Mouse (Mus musculus) testis, adult 10 weeks (tissue): ENCODE results near the gene Hmga1b. TPM values are rescaled to one million over a fixed set of nuclear protein-coding genes. Genes with fewer than 3 reads are reported as not detected.

Experiments
- polyA plus RNA-seq: library from polyadenylated mRNA; stranded (reverse); fragments of 350-450 nt; fragmentation: Illumina TruSeq; extraction: RNeasy Lipid Tissue Mini Kit (QIAGEN cat#74804); gene quantifications from one replicate; pipeline ENCODE4 v1.2.3, GENCODE M21; 2014; ENCODE audit warnings: low read depth, low replicate concordance

Hmga1b gene
- not detected for polyA plus RNA-seq

DNA sequence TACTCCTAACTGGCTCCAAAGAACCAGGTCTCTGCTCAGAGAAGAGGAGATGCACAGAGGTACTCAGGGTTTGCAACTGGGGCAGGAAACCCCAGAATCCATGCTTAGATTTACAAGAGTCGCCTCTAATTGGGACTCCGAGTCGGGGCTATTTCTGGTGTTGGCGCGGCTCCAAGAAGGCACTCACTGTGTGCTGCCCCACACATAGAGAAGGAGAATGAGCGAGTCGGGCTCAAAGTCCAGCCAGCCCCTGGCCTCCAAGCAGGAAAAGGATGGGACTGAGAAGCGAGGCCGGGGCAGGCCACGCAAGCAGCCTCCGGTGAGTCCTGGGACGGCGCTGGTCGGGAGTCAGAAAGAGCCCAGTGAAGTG lies at the start of gene Hmga1b:
Hmga1b (plus strand) TSS at position 123 of the 370 bp plus-strand sequence.

DNA sequence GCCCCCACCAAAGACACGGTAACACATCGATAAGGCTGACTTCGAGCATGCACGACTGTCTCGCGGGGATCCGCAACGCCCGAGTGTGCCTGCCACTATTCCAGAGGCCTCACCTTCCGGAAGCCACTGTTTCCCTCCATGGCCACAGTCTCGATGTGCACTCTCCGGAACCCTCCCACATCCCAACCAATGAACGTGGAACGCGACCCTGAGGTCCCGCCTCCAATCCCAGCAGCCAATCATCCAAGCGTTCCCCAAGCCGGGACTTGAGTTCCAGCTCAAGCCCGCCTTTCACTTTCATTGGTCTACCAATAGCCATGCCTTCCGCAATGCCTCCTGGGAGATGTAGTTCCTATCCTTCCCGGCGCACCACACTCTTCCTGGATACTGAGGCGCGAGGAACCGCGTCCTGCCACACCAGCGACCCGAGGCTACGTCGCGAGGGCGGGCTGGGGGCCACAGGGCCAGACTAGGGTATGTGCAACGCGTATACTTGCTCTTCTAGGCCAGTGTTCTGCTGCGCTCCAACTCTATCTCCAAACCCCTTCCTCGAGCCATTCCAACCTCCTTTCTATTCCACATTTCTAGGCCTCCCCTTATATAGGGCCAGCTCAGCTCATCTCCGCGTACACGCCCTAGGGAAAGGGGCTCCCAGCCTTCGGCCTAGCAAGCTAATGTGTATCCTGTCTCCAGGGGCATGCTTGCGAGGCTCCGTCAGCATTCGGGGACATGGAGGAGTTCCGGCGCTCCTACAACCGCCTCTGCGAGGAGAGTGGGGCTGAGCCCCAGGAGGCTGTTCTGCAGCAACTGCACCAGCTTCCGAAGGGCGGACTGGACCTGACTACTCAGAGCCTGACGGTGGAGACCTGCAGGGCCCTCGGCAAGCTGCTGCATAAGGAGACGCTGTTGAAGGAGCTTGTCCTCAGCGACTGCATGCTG lies 48.7 kb upstream of the Hmga1b start, which contains the start of the genes Cenpx and Lrrc45:
Cenpx (minus strand) TSS at position 159 of the 939 bp plus-strand sequence.
Lrrc45 (plus strand) TSS at position 346 of the 939 bp plus-strand sequence.

DNA sequence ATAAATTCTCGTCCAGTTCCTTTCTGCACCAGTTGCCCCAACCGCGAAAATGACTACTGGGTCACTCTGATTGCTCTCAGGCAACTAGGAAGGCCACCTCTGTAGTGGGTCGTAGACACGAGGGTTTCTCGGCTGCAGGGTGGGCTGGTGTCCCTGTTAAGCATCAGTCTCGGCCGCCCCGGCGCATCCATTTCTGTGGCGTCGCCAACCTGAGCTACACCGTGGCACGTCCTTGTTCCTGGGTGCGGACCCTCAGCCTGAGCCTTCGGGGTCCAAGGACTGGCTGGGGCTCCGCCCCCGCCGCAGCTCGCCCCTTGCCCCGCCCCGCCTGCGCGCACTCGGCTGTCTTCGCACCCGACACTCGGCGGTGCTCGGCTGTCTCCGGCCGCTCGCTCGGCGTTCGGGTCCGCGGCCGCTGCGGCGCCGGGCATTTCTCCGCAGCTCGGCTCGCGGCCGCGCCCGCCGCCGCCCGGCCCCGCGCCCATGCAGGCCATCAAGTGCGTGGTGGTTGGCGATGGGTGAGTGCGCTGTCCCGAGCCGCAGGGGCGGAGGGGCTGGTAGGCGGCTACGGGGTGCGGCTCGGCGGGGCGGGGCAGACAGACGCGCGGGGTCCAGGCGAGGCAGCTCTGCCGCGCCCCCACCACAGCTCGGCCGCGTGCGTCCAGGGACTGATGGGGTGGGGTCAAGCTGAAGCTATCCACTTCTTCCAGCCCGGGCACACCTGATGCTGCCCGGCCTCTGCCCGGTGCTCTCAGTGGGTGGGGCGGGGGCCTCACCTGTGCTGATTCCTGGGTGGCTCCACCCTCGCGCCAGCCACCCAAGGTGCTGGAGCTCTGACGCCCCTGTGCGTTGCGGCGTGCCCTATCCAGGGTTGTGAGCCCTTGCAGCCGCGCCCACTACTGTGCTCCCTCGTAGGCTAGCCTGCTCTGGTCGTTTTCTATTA lies 41.2 kb upstream of the Hmga1b start, which contains the start of gene Rac3:
Rac3 (plus strand) TSS at position 347 of the 943 bp plus-strand sequence.

DNA sequence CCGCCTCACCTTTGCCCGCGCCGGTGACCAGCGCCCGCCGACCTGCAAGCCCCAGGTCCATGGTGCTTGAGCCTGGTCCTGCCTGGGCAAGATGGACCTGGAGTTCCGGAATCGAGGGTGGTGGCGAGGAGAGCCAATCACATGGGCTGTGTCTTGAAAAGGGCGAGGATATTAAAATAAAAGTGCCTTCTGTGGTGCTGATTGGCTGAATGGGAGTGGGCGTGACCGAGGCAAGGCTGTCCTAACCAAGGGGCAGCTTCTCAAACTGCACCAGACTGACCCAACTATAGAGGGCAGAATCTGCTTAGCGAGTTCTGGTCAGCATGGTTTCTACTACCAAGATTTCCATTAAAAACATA lies 35.4 kb upstream of the Hmga1b start, which contains the start of gene Dcxr:
Dcxr (minus strand) TSS at position 113 of the 359 bp plus-strand sequence.

DNA sequence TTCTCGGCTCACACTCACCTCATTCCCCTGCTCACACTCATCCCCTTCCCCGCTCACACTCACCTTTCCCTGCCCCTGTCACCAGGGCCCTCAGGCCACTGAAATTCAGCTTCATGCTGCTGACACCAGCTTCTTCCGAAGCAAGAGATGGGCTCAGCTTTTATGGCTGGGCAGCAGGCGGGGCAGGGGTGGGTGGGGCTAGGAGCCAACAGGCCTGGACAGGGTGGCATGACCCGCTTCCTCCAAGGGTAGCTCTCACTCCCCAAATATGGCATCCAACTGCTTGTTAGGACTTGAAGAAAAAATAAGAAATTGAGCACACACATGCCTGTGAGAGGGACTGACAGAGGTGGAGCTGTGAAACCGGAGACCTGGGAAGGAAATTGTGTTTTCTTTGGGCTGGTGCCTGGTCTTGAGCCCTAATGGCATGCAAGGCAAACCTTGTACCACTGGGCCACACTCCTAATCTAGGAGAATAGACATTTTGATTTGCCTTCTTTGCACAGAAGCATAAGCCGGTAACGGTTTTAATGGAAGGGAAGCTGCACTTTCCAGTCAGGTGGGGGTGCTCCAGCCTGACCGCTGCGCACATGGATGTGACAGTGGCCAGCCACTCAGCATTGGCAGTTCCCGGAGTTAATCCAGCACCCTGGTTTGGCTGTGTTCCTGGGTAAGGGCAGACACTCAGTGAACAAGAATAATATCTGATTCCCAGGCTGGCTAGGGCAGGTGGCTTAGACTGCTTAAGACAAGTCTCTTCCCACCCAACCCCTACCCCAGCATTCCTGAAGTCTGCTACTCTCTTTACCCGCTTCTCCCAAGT lies 30.5 kb upstream of the Hmga1b start, which contains the start of gene Cbr2:
Cbr2 (minus strand) TSS at position 257 of the 823 bp plus-strand sequence.

DNA sequence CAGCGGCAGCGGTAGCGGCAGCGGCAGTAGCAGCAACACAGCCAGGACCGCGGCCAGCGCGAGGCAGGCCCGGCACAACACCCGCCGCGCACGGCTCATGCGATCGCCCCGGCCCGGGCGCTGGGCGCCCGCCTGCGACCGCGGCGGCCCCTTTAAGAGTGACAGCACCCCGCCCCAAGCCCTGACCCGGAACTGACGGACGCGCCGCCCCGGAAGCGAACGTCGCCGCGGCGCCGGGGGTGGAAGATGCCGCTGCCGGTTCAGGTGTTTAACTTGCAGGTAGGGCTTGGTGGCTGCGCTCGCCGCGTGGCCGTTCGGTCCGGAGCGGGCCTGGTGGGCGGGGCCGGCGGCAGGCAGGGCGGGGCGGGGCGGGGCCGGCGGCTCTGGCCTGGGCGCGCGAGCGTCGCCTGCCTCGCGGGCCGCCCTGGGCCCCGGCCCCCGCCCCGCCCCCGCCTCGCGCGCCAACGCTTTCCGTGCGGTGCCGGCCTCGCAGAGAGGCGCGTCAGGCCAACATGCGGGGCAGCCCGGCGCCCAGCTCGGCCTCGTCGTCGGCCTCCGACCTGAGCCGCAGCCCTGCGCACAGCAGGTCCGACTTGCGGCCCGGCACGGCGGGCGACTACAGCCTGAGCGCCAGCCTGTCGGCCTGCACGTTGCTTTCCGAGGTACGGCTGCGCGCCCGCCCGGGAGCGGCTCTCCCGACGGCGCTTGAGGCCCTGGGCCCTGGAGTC lies 21.6 kb downstream of the Hmga1b start, which contains the start of the genes Rfng and Gps1:
Rfng (minus strand) TSS at position 144 of the 728 bp plus-strand sequence.
Gps1 (plus strand) TSS at position 209 of the 728 bp plus-strand sequence.

DNA sequence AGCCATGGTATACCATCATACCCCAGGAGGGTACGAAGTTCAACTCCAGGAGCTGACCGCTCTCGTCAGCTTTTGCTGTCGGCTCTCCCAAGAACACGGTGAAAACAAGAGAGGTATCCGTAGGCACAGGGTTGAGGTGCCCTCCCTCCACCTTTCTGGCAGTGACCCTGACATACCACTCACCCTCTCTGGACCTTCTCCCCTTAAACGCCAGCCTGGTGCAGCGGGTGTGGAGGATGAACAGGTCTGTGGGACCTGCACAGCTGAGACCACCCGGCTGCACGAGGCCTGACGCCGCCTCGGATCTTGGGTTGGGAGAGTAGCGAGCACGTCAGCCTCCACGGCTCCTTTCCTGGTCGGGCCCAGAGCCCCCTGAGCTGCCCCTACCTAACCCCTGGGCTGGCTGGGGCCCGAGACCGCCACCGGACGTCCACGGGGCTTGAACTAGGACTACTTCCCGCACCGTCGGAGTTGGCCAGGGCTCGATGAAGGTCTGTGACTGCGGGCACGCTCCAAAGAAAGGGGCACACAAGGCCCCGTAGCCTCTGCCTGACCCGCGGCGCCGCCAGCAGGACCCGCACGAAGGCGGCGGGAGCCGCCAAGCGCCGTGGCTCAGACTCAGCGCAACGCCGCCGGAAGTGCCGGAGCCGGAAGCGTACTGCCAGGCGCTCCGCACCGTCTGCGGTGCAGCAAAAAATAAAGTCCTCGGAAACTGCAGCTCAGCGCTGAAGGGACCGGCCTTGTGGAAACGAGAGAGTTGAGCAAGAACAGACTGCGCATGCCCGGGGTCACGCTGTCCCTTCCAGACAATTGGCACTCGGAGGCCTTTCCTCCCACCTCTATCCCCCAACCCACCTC lies 33.4 kb downstream of the Hmga1b start, which contains the start of gene Dus1l:
Dus1l (minus strand) TSS at position 648 of the 858 bp plus-strand sequence.

Other genes starting within 250 kb of the Hmga1b start
- not detected for gene Gcgr, start 232.1 kb upstream of the Hmga1b start, polyA plus RNA-seq
- 3.2 TPM for gene Mcrip1, start 213.1 kb upstream of the Hmga1b start, polyA plus RNA-seq
- 2.5 TPM for gene Ppp1r27, start 211.7 kb upstream of the Hmga1b start, polyA plus RNA-seq
- 41.5 TPM for gene P4hb, start 189.5 kb upstream of the Hmga1b start, polyA plus RNA-seq
- 5.0 TPM for gene Arhgdia, start 181.2 kb upstream of the Hmga1b start, polyA plus RNA-seq
- 15.0 TPM for gene Alyref, start 164.4 kb upstream of the Hmga1b start, polyA plus RNA-seq
- gene Anapc11, start 164.4 kb upstream of the Hmga1b start, polyA plus RNA-seq, result 9.5 TPM
- gene Npb, start 154.3 kb upstream of the Hmga1b start, polyA plus RNA-seq, result not detected
- 6.7 TPM for gene Pcyt2, start 144.9 kb upstream of the Hmga1b start, polyA plus RNA-seq
- 1.2 TPM for gene Sirt7, start 137.6 kb upstream of the Hmga1b start, polyA plus RNA-seq
- 1.8 TPM for gene Mafg, start 129.2 kb upstream of the Hmga1b start, polyA plus RNA-seq
- gene Pycr1, start 119.0 kb upstream of the Hmga1b start, polyA plus RNA-seq, result 0.39 TPM
- not detected for gene Myadml2, start 114.6 kb upstream of the Hmga1b start, polyA plus RNA-seq
- gene Notum, start 101.6 kb upstream of the Hmga1b start, polyA plus RNA-seq, result not detected
- gene Aspscr1, start 89.8 kb upstream of the Hmga1b start, polyA plus RNA-seq, result 4.5 TPM
- gene Cenpx, start 49.1 kb upstream of the Hmga1b start, polyA plus RNA-seq, result 2.4 TPM
- 0.18 TPM for gene Lrrc45, start 48.9 kb upstream of the Hmga1b start, polyA plus RNA-seq
- gene Rac3, start 41.3 kb upstream of the Hmga1b start, polyA plus RNA-seq, result not detected
- gene Dcxr, start 35.5 kb upstream of the Hmga1b start, polyA plus RNA-seq, result not detected
- 0.66 TPM for gene Cbr2, start 30.7 kb upstream of the Hmga1b start, polyA plus RNA-seq
- 0.21 TPM for gene Rfng, start 21.4 kb downstream of the Hmga1b start, polyA plus RNA-seq
- 39.3 TPM for gene Gps1, start 21.5 kb downstream of the Hmga1b start, polyA plus RNA-seq
- gene Dus1l, start 33.6 kb downstream of the Hmga1b start, polyA plus RNA-seq, result 9.6 TPM
- 0.92 TPM for gene Fasn, start 61.8 kb downstream of the Hmga1b start, polyA plus RNA-seq
- gene Ccdc57, start 170.1 kb downstream of the Hmga1b start, polyA plus RNA-seq, result 8.3 TPM
- gene Slc16a3, start 185.7 kb downstream of the Hmga1b start, polyA plus RNA-seq, result 0.07 TPM
- 173 TPM for gene Csnk1d, start 228.5 kb downstream of the Hmga1b start, polyA plus RNA-seq